Mouse (Mus musculus): ENCODE results near the gene Sbk2.
A peak's percentile ranks its signal among the peaks of the same experiment; 100 is the strongest.

Gene Sbk2

GRCm38 (mm10) chr7:4964272-4964671 is at the start of gene Sbk2:
Gene Sbk2 (minus strand): TSS chr7:4964406.
- peak; percentile 89 for DNase-seq (ENCODE audit: low read depth, low spot score)

GRCm38 (mm10) chr7:5012681-5013513 is 48.7 kb upstream of the Sbk2 start:
- DNase-seq (ENCODE audit: low read depth, low spot score) = peak; percentile 95

DNA sequence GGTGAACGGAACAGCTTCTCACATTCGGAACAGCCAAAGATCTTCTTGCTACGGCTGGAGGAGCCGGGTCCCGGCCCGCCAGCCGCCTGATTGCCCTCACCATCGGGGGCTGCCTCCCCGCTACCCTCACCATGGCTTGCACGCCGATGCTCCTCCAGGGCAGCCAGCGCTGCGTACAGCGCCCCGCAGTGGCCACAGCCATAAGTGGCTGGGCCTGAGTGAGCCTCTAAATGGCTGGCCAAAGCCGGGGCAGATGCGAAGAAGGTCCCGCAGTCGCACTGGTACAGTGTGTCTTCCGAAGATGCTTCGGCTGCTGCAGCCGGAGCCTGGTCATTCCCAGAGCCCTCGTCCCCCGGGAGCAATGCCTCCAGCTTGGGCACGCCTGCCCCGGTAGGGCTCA is 44.0 kb upstream of the Sbk2 start:
- DNase-seq (ENCODE audit: low read depth, low spot score) = peak; percentile 77

GRCm38 (mm10) chr7:5002876-5003275 is 38.7 kb upstream of the Sbk2 start:
- peak; percentile 69 for DNase-seq (ENCODE audit: low read depth, low spot score)

GRCm38 (mm10) chr7:4999876-5000275 is 35.7 kb upstream of the Sbk2 start:
- DNase-seq (ENCODE audit: low read depth, low spot score) = no peak

- DNase-seq (ENCODE audit: low read depth, low spot score) = no peak
These were observed 32.7 kb upstream of the Sbk2 start for GRCm38 (mm10) chr7:4996934-4997333.

GRCm38 (mm10) chr7:4996003-4996895 is 32.0 kb upstream of the Sbk2 start, which contains the start of gene Zfp579:
Gene Zfp579 (minus strand): TSS chr7:4996158.
- DNase-seq (ENCODE audit: low read depth, low spot score) = peak; percentile 92

- DNase-seq (ENCODE audit: low read depth, low spot score) = no peak
These were observed 31.2 kb upstream of the Sbk2 start for GRCm38 (mm10) chr7:4995268-4996002.

DNA sequence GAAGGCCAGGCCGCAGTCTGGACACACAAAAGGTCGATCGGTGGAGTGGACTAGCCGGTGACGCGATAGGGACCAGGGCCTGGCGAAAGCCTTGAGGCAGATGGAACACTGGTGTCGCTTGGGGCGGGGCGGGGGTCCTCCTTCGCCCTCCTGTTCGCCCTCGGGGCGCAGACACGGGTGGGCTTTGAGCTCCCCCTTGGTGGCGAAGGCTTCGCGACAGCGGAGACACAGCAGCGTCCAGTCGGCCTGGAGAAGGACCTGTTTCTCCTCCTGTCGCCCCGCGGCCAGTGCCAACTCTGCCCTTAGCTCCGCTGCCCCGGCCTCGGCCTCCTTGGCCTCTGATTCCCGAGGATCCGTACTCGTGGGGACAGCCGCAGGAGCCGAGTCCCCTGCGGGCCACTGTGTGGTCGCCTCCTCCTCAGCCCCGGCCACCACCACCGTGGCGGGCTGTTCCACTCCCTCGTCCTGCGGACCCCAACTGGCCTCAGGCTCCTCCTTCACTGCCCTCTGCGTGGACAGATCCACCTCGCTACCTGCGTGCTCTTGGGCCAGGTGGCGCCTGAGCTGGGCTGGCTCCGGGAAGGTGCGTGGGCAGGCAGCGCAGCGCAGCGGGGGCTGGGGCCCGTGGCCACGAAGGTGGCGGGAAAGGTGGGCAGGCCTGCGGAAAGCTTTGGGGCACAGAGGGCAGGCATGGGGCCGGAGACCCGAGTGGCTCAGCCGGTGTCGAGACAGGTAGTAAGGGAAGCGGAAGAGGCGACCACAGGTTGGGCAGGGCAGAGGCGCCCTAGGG is 30.0 kb upstream of the Sbk2 start:
- DNase-seq (ENCODE audit: low read depth, low spot score) = no peak

- DNase-seq (ENCODE audit: low read depth, low spot score) = no peak
These were observed 29.3 kb upstream of the Sbk2 start for GRCm38 (mm10) chr7:4993347-4993998.

GRCm38 (mm10) chr7:4988250-4988649 is 24.0 kb upstream of the Sbk2 start:
- no peak for DNase-seq (ENCODE audit: low read depth, low spot score)

DNA sequence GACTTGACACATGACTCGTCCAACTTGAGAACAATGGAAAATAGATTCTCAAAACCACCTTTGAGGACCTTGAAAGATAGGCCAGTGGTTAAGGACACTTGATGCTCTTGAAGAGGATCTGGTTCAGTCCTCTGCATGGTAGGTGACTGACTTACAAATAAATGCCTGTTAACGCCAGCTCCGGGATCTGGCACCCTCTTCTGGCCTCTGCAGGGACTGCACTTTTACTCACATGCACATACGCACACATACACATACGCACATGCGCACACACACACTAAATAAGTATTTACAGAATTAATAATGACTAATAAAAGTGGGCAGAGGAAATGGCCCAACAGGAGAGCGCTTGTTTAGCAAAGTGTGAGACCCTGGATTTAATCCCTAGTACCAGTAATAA is 12.6 kb upstream of the Sbk2 start:
- DNase-seq (ENCODE audit: low read depth, low spot score) = peak; percentile 72

DNA sequence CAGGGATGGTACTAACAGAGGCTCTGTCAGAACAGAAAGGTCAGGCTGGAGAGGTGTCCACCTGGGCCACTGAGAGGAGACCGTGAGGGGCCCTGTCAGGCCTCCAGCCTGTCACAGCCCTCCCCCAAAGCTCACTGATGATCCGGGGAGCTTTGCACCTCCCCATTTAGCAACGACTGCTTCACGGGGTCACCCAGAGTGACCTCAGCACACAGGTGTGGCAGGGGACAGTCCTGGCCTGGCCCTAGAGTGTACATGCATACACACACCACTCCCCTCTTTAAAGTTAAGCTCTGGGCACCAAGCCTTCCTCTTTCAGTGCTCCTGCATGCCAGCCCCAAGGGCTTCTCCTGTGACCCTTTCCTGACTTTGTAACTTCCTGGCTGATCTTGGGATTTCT is 11.2 kb upstream of the Sbk2 start:
- no peak for DNase-seq (ENCODE audit: low read depth, low spot score)

DNA sequence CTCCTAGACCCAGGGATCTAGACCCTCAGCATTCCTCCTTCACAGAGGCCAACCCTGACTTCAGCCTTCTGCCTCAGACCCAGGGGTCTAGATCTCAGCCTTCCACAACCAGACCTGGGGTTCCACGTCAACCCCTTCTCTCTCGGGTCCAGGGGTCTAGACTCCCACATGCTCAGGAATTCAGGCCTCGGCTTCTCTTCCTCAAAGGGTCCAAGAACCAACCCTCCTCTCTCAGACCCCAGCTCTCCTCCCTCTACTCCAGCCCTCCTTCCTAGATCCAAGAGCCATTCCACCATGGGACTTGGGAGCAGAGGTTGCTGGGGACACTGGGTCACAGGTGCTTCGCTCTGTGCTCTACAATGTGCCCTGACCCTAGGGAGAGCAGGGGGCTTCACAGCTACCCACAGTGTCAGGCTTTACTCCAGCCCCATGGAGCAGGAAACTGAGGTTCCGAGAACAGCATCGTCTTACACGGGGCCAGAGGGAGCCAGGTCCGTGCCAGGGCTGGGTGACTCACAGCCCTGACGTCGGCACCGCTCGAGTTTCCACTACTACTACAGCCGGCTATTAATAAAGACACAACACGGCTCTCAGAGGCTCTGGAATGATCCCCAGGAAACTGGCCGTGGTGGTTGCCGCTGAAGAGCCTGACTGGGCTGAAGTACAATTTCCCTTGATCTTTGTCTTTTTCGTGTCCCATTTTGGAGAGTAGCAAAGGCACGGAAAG is 8.3 kb upstream of the Sbk2 start:
- DNase-seq (ENCODE audit: low read depth, low spot score) = no peak

DNA sequence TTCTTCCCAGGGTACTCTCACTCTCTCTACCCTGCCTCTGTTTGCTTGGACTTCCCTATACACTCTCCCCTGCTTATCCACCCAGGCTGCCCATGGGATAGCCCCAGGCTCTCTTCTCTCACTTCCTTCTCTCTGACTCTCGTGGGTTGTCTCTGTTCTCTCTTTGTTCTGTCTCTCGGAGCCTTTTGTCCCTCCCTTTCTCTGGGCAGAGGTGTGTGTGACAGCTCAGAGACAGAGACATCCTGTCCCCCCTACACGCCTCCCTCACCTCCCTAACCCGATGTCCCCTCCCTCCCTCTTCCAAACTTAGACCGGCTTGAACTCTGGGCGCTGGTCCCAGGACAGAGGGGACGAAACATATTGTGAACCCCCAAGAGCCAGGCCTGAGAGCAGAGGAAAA is 7.5 kb upstream of the Sbk2 start:
- DNase-seq (ENCODE audit: low read depth, low spot score) = no peak

- no peak for DNase-seq (ENCODE audit: low read depth, low spot score)
These were observed 6.9 kb upstream of the Sbk2 start, which contains the start of gene Sbk3 for GRCm38 (mm10) chr7:4971068-4971467. Gene Sbk3 (minus strand): TSS chr7:4971168.

DNA sequence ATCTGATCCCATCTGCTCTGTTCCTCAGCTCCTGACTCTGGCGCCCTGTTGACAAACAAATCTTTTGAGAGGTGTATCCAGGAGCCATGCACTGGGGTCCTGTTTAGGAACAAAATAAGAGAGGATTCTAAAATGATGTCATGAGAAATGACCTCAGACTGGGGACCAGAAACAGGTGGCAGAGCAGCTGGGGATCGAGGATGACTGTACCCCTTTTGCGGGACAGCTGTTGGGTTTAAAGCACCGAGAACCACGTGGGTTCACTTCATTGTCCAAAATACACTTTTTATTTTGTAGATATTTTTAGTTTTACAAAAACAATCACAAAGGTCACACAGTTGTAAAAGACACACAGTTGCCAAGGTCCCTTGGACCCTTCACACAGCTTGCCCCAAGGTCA is 782 bp upstream of the Sbk2 start:
- no peak for DNase-seq (ENCODE audit: low read depth, low spot score)

- no peak for DNase-seq (ENCODE audit: low read depth, low spot score)
These were observed 679 bp downstream of the Sbk2 start for GRCm38 (mm10) chr7:4963527-4963926.

DNA sequence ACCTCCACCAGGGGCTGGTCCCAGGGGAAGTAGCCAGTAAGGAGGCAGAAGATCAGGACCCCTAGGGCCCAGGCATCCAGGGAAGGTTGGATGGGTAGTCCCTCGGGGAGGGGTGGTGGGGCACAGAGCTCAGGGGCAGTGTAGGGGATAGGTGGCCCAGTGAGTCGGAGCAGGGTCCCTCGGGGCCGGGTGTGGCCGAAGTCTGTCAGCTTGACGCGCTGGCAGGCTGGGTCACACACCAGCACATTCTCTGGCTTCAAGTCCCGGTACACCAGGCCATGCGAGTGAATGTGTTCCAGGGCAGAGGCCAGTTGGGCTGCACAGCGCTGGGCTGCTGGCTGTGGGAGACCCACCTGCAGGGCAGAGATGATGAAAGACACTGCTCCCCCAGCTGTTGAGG is 6.8 kb downstream of the Sbk2 start:
- DNase-seq (ENCODE audit: low read depth, low spot score) = no peak
